Mouse (Mus musculus) intestine, postnatal 0 days (tissue): ENCODE measurements around the gene Klra1. TPM values are rescaled to one million over a fixed set of nuclear protein-coding genes. Genes with fewer than 3 reads are reported as not detected.
"Not testable (repeated sequence)": the region's sequence is repeated elsewhere in the genome, so short reads cannot be mapped to it uniquely, and the experiment has no call there.

Experiments
- ATAC-seq: fragments of 200-750 bp; cut with Nextera tagmentation; 2 replicates; pipeline ENCODE4 v1.8.0; 2017; ENCODE audit warnings: mild to moderate bottlenecking, moderate TSS enrichment, moderate library complexity
- H3K27ac ChIP-seq: fragments of 300-500 bp; sonication (generic); 2 replicates; pipeline ENCODE4 v1.5.1; 2014; ENCODE audit warnings: mild to moderate bottlenecking, low read depth, low read length, moderate library complexity
- H3K27me3 ChIP-seq: fragments of 300-500 bp; sonication (generic); replicated peaks from 2 replicates; pipeline ENCODE4 v1.6.1; 2014; ENCODE audit warnings: low read length, mixed read lengths; ENCODE audit not compliant: control insufficient read depth, insufficient read depth
- H3K36me3 ChIP-seq: fragments of 300-500 bp; sonication (generic); 2 replicates; pipeline ENCODE4 v1.6.1; 2014; ENCODE audit warnings: mild to moderate bottlenecking, moderate library complexity; ENCODE audit not compliant: control insufficient read depth, insufficient read depth
- H3K4me1 ChIP-seq: fragments of 300-500 bp; sonication (generic); replicated peaks from 2 replicates; pipeline ENCODE4 v1.6.1; 2014; ENCODE audit warnings: antibody characterized with exemption, low read length, mixed read lengths; ENCODE audit not compliant: control insufficient read depth, insufficient read depth
- H3K4me2 ChIP-seq: fragments of 300-500 bp; sonication (generic); replicated peaks from 2 replicates; pipeline ENCODE4 v1.6.1; 2014; ENCODE audit warnings: low read depth, mild to moderate bottlenecking, moderate library complexity
- H3K4me3 ChIP-seq: fragments of 300-500 bp; sonication (generic); 2 replicates; pipeline ENCODE4 v1.5.1; 2014; ENCODE audit warnings: low read depth, low read length
- H3K9ac ChIP-seq: fragments of 300-500 bp; sonication (generic); 2 replicates; pipeline ENCODE4 v1.6.1; 2014; ENCODE audit warnings: mild to moderate bottlenecking, low read depth, low read length
- H3K9me3 ChIP-seq: fragments of 300-500 bp; sonication (generic); 2 replicates; pipeline ENCODE4 v1.6.1; 2016; ENCODE audit warnings: mixed run types; ENCODE audit not compliant: control insufficient read depth
- CTCF ChIP-seq: sonication (generic); IDR thresholded peaks from 2 replicates; pipeline ENCODE4 v1.5.1; 2016; ENCODE audit warnings: low read depth, mild to moderate bottlenecking, control low read depth, antibody characterized with exemption, moderate library complexity
- WGBS: fragments of 180-500 bp; shearing (Covaris S2); extraction: QIAGEN DNeasy Blood & Tissue Kit; methylation state at CpG from one replicate; pipeline ENCODE4 v1.1.7; 2014; 5-methylcytosine and 5-hydroxymethylcytosine counted together
- polyA plus RNA-seq: library from polyadenylated mRNA; unstranded; fragments of >200 nt; fragmentation: Nextera tagmentation; extraction: Ambion mirVana; gene quantifications from 2 replicates; pipeline ENCODE4 v1.2.1, GENCODE M21; 2015

Klra1 gene
- polyA plus RNA-seq: not detected in 2 replicates

GRCm38 (mm10) chr6:130386750-130387149 lies at the start of gene Klra1:
Klra1 (minus strand) TSS chr6:130386874.
- Histone ChIP-seq H3K27ac (no peak within 1 kb of the TSS), H3K4me3 (no peak within 1 kb of the TSS), H3K9me3 (0 out of 2 replicates have a peak, but pooled peaks cover 3% of the 10 kb centered on the region), H3K36me3 (no peaks in the 10 kb centered on the region), H3K4me2 (no peak within 1 kb of the TSS), H3K27me3 (no peaks in the 10 kb centered on the region), H3K9ac (no peak within 1 kb of the TSS), H3K4me1 (no peaks in the 10 kb centered on the region)
- 79% methylated on average over 2 of the region's 2 CpGs for WGBS
- ATAC-seq: no peak
- TF ChIP-seq CTCF: no peak

GRCm38 (mm10) chr6:130429511-130429910 lies 42.8 kb upstream of the Klra1 start:
- WGBS: 84% methylated on average over 4 of the region's 4 CpGs
- no peaks in the 10 kb centered on the region for H3K4me1 ChIP-seq
- no peak overlapping the region for H3K9ac ChIP-seq
- H3K9me3 ChIP-seq: no peaks in the 10 kb centered on the region
- H3K36me3 ChIP-seq: no peaks in the 10 kb centered on the region
- ATAC-seq: no peak
- H3K4me3 ChIP-seq: no peak overlapping the region
- no peak for TF ChIP-seq CTCF
- no peak overlapping the region for H3K27ac ChIP-seq
- no peak overlapping the region for H3K4me2 ChIP-seq
- no peaks in the 10 kb centered on the region for H3K27me3 ChIP-seq

- Histone ChIP-seq H3K27me3 (no peaks in the 10 kb centered on the region), H3K9me3 (peaks cover 4% of the 10 kb centered on the region; the same call in 1 of the 2 replicates), H3K9ac (no peak overlapping the region), H3K4me2 (no peak overlapping the region), H3K4me3 (no peak overlapping the region), H3K4me1 (no peaks in the 10 kb centered on the region), H3K27ac (no peak overlapping the region), H3K36me3 (no peaks in the 10 kb centered on the region)
- ATAC-seq: no peak
- no peak for TF ChIP-seq CTCF
- 89% methylated on average over 2 of the region's 2 CpGs for WGBS
Measured at GRCm38 (mm10) chr6:130419158-130419557, 32.5 kb upstream of the Klra1 start.

- 69% methylated on average over 1 of the region's 1 CpGs for WGBS
- Histone ChIP-seq H3K36me3 (no peaks in the 10 kb centered on the region), H3K27ac (no peak overlapping the region), H3K9ac (no peak overlapping the region), H3K9me3 (peaks cover 2% of the 10 kb centered on the region; the same call in 1 of the 2 replicates), H3K4me3 (no peak overlapping the region), H3K27me3 (no peaks in the 10 kb centered on the region), H3K4me1 (no peaks in the 10 kb centered on the region), H3K4me2 (no peak overlapping the region)
- ATAC-seq: no peak
- no peak for TF ChIP-seq CTCF
Measured at GRCm38 (mm10) chr6:130404882-130405281, 18.2 kb upstream of the Klra1 start.

- no peaks in the 10 kb centered on the region for H3K27me3 ChIP-seq
- H3K36me3 ChIP-seq: no peaks in the 10 kb centered on the region
- 56% methylated on average over 1 of the region's 1 CpGs for WGBS
- no peak overlapping the region for H3K27ac ChIP-seq
- H3K4me3 ChIP-seq: no peak overlapping the region
- no peak for TF ChIP-seq CTCF
- no peak overlapping the region for H3K4me2 ChIP-seq
- H3K4me1 ChIP-seq: no peaks in the 10 kb centered on the region
- 0 out of 2 replicates have a peak, but pooled peaks cover 3% of the 10 kb centered on the region for H3K9me3 ChIP-seq
- ATAC-seq: no peak
- H3K9ac ChIP-seq: no peak overlapping the region
Measured at GRCm38 (mm10) chr6:130385803-130386202, 871 bp downstream of the Klra1 start.

- Histone ChIP-seq H3K4me2 (no peak overlapping the region), H3K9me3 (0 out of 2 replicates have a peak, but pooled peaks cover 4% of the 10 kb centered on the region), H3K9ac (no peak overlapping the region), H3K4me1 (no peaks in the 10 kb centered on the region), H3K27ac (no peak overlapping the region), H3K27me3 (no peaks in the 10 kb centered on the region), H3K4me3 (no peak overlapping the region), H3K36me3 (no peaks in the 10 kb centered on the region)
- no peak for ATAC-seq
- 81% methylated on average over 4 of the region's 4 CpGs for WGBS
- TF ChIP-seq CTCF: no peak
Measured at GRCm38 (mm10) chr6:130382375-130382774, 4.3 kb downstream of the Klra1 start.

DNA sequence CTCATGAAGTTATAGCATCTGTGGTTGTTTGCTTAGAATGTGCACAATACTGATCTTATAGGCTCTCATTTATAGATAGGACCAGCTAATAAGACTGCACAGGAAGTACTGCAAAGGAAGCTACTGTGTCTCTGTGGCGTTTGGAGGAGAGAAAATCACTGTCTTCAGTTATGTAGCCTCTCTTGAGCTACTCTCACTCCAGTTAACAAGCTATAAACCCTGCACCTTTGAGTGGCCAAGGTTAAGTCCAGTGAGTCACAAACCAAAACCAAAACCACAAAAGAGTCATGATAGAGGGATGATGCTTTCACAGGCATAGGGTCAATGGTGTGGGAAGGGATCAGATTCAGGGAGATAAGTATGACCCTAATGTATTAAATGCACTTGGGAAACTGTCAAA lies 41.3 kb downstream of the Klra1 start:
- not testable (repeated sequence) for H3K4me1 ChIP-seq, H3K4me2 ChIP-seq, H3K27me3 ChIP-seq, H3K36me3 ChIP-seq, ATAC-seq, H3K27ac ChIP-seq, H3K9me3 ChIP-seq, H3K9ac ChIP-seq, H3K4me3 ChIP-seq
- WGBS: 21% methylated on average over 1 of the region's 1 CpGs

- not testable (repeated sequence) for H3K36me3 ChIP-seq, H3K4me3 ChIP-seq, H3K27me3 ChIP-seq, H3K27ac ChIP-seq, H3K9me3 ChIP-seq, H3K9ac ChIP-seq, ATAC-seq, H3K4me2 ChIP-seq, H3K4me1 ChIP-seq
- 85% methylated on average over 2 of the region's 2 CpGs for WGBS
Measured at GRCm38 (mm10) chr6:130341973-130342372, 44.7 kb downstream of the Klra1 start.
